Comparison of ENCODE assay signal across 8 mouse cellular contexts in the genomic region with DNA sequence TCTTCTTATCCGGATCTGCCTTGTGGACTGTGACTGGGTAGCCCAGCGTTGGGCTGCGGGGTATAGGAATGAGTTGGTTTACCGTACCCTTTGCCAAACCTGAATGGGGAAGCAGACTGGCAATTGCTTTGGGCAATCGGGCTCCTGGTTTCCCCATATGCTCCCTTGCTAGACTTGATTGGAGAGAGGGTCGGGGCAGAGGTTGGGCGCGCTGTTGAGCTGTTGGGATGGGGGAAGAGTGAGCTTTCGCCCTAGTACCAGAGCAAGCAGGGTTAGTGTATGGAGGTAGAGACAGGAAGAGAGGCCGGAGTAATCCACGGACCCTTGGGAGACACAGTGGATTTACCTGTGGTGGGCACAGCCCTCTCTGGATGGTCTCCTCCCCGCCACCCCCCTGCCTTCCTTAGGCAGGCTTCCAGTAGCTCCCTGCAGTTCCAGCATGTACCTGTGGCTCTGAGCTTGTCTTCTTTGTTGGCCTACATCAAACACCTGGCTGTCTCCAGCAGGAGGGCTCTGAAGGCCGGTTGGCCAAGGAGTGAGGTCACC. TPM values are rescaled to one million over a fixed set of nuclear protein-coding genes. Genes with fewer than 3 reads are reported as not detected.
DNase-seq lines count a peak whose midpoint lies in the region; ATAC-seq and TF ChIP-seq lines count a peak whose summit lies in the region.

No protein-coding gene starts in this region.

- ATAC-seq in hindbrain, embryonic 16.5 days = peak; percentile 32
- no peak for ATAC-seq in lung, postnatal 0 days
- peak; percentile 9; the same call in 1 of the 2 replicates for ATAC-seq in stomach, postnatal 0 days (ENCODE audit: low FRiP score, low TSS enrichment)

- H3K9ac ChIP-seq in hindbrain, embryonic 16.5 days (ENCODE audit: low read depth, low read length) = peak overlapping the region; percentile 85
- peak overlapping the region; percentile 65 for H3K9ac ChIP-seq in lung, postnatal 0 days (replicated peaks; ENCODE audit: low read depth)
- H3K9ac ChIP-seq in stomach, postnatal 0 days (ENCODE audit: low read length) = peak overlapping the region; percentile 82

- 4% methylated on average over 13 of the region's 13 CpGs for WGBS in hindbrain, embryonic 16.5 days
- 5% methylated on average over 13 of the region's 13 CpGs for WGBS in lung, postnatal 0 days
- WGBS in stomach, postnatal 0 days = 10% methylated on average over 13 of the region's 13 CpGs

- peaks cover 18% of the 10 kb centered on the region for H3K4me1 ChIP-seq in testis, adult 2 months (ENCODE audit: control insufficient read depth, insufficient read depth, low read length)
- H3K4me1 ChIP-seq in hindbrain, embryonic 16.5 days (ENCODE audit: control insufficient read depth, insufficient read depth, low read depth, low read length) = peaks cover 15% of the 10 kb centered on the region
- peaks cover 8% of the 10 kb centered on the region; the same call in 1 of the 2 replicates for H3K4me1 ChIP-seq in lung, postnatal 0 days (ENCODE audit: insufficient read depth, low read depth, low read length)
- H3K4me1 ChIP-seq in stomach, postnatal 0 days (replicated peaks; ENCODE audit: control insufficient read depth, insufficient read depth) = no peaks in the 10 kb centered on the region

- H3K4me2 ChIP-seq in hindbrain, embryonic 16.5 days (ENCODE audit: low read length) = peak overlapping the region; percentile 97
- peak overlapping the region; percentile 89 for H3K4me2 ChIP-seq in lung, postnatal 0 days (replicated peaks; ENCODE audit: low read depth, low read length)
- peak overlapping the region; percentile 87 for H3K4me2 ChIP-seq in stomach, postnatal 0 days (replicated peaks; ENCODE audit: low read depth)

- TF ChIP-seq POLR2A in testis, adult 2 months (IDR thresholded peaks at IDR 0.05; ENCODE audit: control insufficient read depth, low read depth, low read length) = no peak

- H3K4me3 ChIP-seq in testis, adult 2 months (ENCODE audit: control insufficient read depth, low read depth, low read length) = peak overlapping the region; percentile 87
- H3K4me3 ChIP-seq in hindbrain, embryonic 16.5 days (ENCODE audit: low read length) = peak overlapping the region; percentile 49
- peak overlapping the region; percentile 74 for H3K4me3 ChIP-seq in lung, postnatal 0 days (ENCODE audit: low read depth, low read length)
- H3K4me3 ChIP-seq in stomach, postnatal 0 days (ENCODE audit: low read depth, low read length) = peak overlapping the region; percentile 68

- H3K9me3 ChIP-seq in hindbrain, embryonic 16.5 days (ENCODE audit: control insufficient read depth, low read length) = no peaks in the 10 kb centered on the region
- no peaks in the 10 kb centered on the region for H3K9me3 ChIP-seq in lung, postnatal 0 days (ENCODE audit: low read length)
- H3K9me3 ChIP-seq in stomach, postnatal 0 days (ENCODE audit: control insufficient read depth, low read length) = no peaks in the 10 kb centered on the region

- H3K27me3 ChIP-seq in testis, adult 2 months (ENCODE audit: control insufficient read depth, insufficient read depth, low read length) = no peaks in the 10 kb centered on the region; the same call in 1 of the 2 replicates
- H3K27me3 ChIP-seq in hindbrain, embryonic 16.5 days (replicated peaks; ENCODE audit: control insufficient read depth, insufficient read depth, low read length) = no peaks in the 10 kb centered on the region
- no peaks in the 10 kb centered on the region for H3K27me3 ChIP-seq in lung, postnatal 0 days (replicated peaks; ENCODE audit: insufficient read depth, low read length)
- no peaks in the 10 kb centered on the region for H3K27me3 ChIP-seq in stomach, postnatal 0 days (ENCODE audit: control insufficient read depth, insufficient read depth, low read length)

- H3K36me3 ChIP-seq in testis, adult 2 months (ENCODE audit: control insufficient read depth, insufficient read depth, low read length) = no peaks in the 10 kb centered on the region
- H3K36me3 ChIP-seq in hindbrain, embryonic 16.5 days (ENCODE audit: control insufficient read depth, insufficient read depth, low read length) = no peaks in the 10 kb centered on the region
- no peaks in the 10 kb centered on the region for H3K36me3 ChIP-seq in lung, postnatal 0 days (ENCODE audit: insufficient read depth, low read length)
- H3K36me3 ChIP-seq in stomach, postnatal 0 days (ENCODE audit: control insufficient read depth, insufficient read depth, low read length) = no peaks in the 10 kb centered on the region

- TF ChIP-seq EP300 in lung, postnatal 0 days (IDR thresholded peaks at IDR 0.05) = no peak
- TF ChIP-seq EP300 in stomach, postnatal 0 days (optimal IDR thresholded peaks at IDR 0.05) = no peak

- no peak for TF ChIP-seq CTCF in testis, adult 2 months (IDR thresholded peaks at IDR 0.05; ENCODE audit: control insufficient read depth, insufficient read depth, insufficient replicate concordance, low read depth, low read length)
- TF ChIP-seq CTCF in lung, postnatal 0 days (IDR thresholded peaks at IDR 0.05) = peak; percentile 11; the same call in 1 of the 2 replicates
- no peak; the same call in 1 of the 2 replicates for TF ChIP-seq CTCF in stomach, postnatal 0 days (IDR thresholded peaks at IDR 0.05; ENCODE audit: low read depth)

- DNase-seq in testis, postnatal 14 days (ENCODE audit: low spot score) = no peak
- peak; percentile 18 for DNase-seq in embryo, embryonic 11 days
- DNase-seq in lung, postnatal 0 days (ENCODE audit: low spot score) = peak; percentile 29
- peak; percentile 29 for DNase-seq in stomach, postnatal 0 days (ENCODE audit: low spot score)
- DNase-seq in gastrocnemius, postnatal 10 days = no peak
- DNase-seq in urinary bladder, adult 18-20 months (ENCODE audit: low spot score in 2 of 2) = no peak

- H3K27ac ChIP-seq in testis, adult 2 months (ENCODE audit: control insufficient read depth, insufficient read depth, low read depth, low read length) = no peak overlapping the region; the same call in 1 of the 2 replicates
- peak overlapping the region; percentile 89 for H3K27ac ChIP-seq in hindbrain, embryonic 16.5 days (ENCODE audit: low read depth, low read length)
- H3K27ac ChIP-seq in lung, postnatal 0 days (ENCODE audit: low read length) = peak overlapping the region; percentile 85; the same call in 1 of the 2 replicates
- H3K27ac ChIP-seq in stomach, postnatal 0 days (replicated peaks) = peak overlapping the region; percentile 90

RNA-seq across cellular contexts. Expression of a gene that starts 1.3 kb away (rescaled TPM):
- polyA plus RNA-seq in testis, adult 2 months (2012; rRNA removed) = 3.1 and 3.3 TPM in 2 replicates
- 31.9 and 34.6 TPM in 2 replicates for polyA plus RNA-seq in hindbrain, embryonic 16.5 days (2015; fragmentation: Nextera tagmentation; extraction: Ambion mirVana)
- polyA plus RNA-seq in lung, postnatal 0 days (2015; fragmentation: Nextera tagmentation; extraction: Ambion mirVana) = 30.1 and 35.4 TPM in 2 replicates
- polyA plus RNA-seq in stomach, postnatal 0 days (2015; fragmentation: Nextera tagmentation; extraction: Ambion mirVana) = 13.2 and 14.7 TPM in 2 replicates
- 10 to 100 TPM; 17.2 to 29.1 TPM for total RNA-seq in gastrocnemius, postnatal 10 days (2021)

RNA-seq across cellular contexts. Expression of a gene that starts 57.5 kb away (rescaled TPM):
- 0.06 TPM in 1 of 2 replicates, not detected in the other for polyA plus RNA-seq in testis, adult 2 months (2012; rRNA removed)
- not detected in 2 replicates for polyA plus RNA-seq in hindbrain, embryonic 16.5 days (2015; fragmentation: Nextera tagmentation; extraction: Ambion mirVana)
- polyA plus RNA-seq in lung, postnatal 0 days (2015; fragmentation: Nextera tagmentation; extraction: Ambion mirVana) = not detected in 2 replicates
- polyA plus RNA-seq in stomach, postnatal 0 days (2015; fragmentation: Nextera tagmentation; extraction: Ambion mirVana) = 0.05 TPM in 1 of 2 replicates, not detected in the other
- under 1 TPM in 1 of 2 experiments, not detected in 1; 0.12 TPM for total RNA-seq in gastrocnemius, postnatal 10 days (2021)

Comparison
In these comparisons a context has a peak if more than half of its experiments do, and no peak if none do; other contexts are left out.
1. DNase-seq: peak in embryo, embryonic 11 days (single experiment), lung, postnatal 0 days (single experiment) and stomach, postnatal 0 days (single experiment); none in testis, postnatal 14 days (single experiment), gastrocnemius, postnatal 10 days (single experiment) and urinary bladder, adult 18-20 months (0 of 2).
2. Peak in every context shown above with its lines, with median percentiles within 50 percentile points of each other: H3K4me3 ChIP-seq, H3K4me2 ChIP-seq and H3K9ac ChIP-seq.